29 mouse cellular contexts compared by ENCODE assay signal in the genomic region with DNA sequence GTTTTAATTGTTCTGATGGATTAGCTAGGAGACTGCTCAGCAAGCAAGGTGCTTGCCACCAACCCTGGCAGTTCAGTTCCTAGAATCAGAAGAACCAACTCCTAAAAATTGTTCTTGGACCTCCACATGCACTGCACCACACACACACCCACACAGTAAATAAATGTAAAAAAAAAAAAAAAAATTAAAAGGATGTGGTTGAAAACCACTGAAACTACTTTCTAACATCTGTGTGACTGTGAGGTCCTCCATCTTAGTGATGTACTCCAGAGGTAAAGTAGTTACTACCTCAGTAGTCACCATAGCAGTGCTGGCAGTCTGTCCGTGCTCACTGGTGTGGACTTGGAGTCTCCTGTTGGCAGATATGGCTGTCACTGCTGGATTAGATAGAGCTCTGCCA. TPM values are rescaled to one million over a fixed set of nuclear protein-coding genes. Genes with fewer than 3 reads are reported as not detected.
A peak's percentile ranks its signal among the peaks of the same experiment; 100 is the strongest.
DNase-seq lines count a peak whose midpoint lies in the region; ATAC-seq and TF ChIP-seq lines count a peak whose summit lies in the region.
"Had no signal": no experiment of that assay in that cellular context is flagged by ENCODE, and none has a peak within 500 bp of the region (broad histone marks: within the 10 kb centered on the region; RNA-seq: fewer than 3 reads in every experiment).

No protein-coding gene starts in this region.

- H3K79me2 ChIP-seq in CH12.LX (replicated peaks; ENCODE audit: control insufficient read depth, extremely low read depth, insufficient read depth, poor library complexity, severe bottlenecking): no peaks in the 10 kb centered on the region

- 100% methylated on average over 1 of the region's 1 CpGs for WGBS in midbrain, embryonic 11.5 days
- WGBS in midbrain, embryonic 14.5 days: 97% methylated on average over 1 of the region's 1 CpGs
- 93% methylated on average over 1 of the region's 1 CpGs for WGBS in forebrain, embryonic 12.5 days

- peak; percentile 23 for DNase-seq in midbrain, embryonic 11.5 days (ENCODE audit: low spot score, missing footprints)
- no peak for DNase-seq in midbrain, embryonic 14.5 days
- DNase-seq in CH12.LX (ENCODE audit: extremely low read depth): peak; percentile 15
- peak; percentile 30 for DNase-seq in splenic B cell, adult 2 months (ENCODE audit: low read depth, low spot score)
- no peak for DNase-seq in spleen, postnatal 10 days (ENCODE audit: low spot score in 2 of 2)
- no peak for DNase-seq in urinary bladder, adult 2 months (ENCODE audit: low spot score)
- DNase-seq: adrenal gland, postnatal 36 days; cerebellum, adult 18-20 months; cerebellum, postnatal 10 days; kidney, adult 2 months; kidney, postnatal 36 days; left cerebral cortex, postnatal 4 days; liver, postnatal 0 days; lung, postnatal 36 days; right cerebral cortex, postnatal 25 days had no signal

- H3K4me1 ChIP-seq in midbrain, embryonic 11.5 days (ENCODE audit: control insufficient read depth, insufficient read depth, low read length): no peaks in the 10 kb centered on the region
- no peaks in the 10 kb centered on the region for H3K4me1 ChIP-seq in midbrain, embryonic 14.5 days (ENCODE audit: control insufficient read depth, insufficient read depth, low read length)
- H3K4me1 ChIP-seq in CH12.LX (ENCODE audit: control insufficient read depth in 1 of 2, insufficient read depth in 2 of 2): peaks cover 0 to 6% of the 10 kb centered on the region in 2 experiments; a peak in 1 of 4 replicates
- no peaks in the 10 kb centered on the region for H3K4me1 ChIP-seq in forebrain, embryonic 12.5 days
- H3K4me1 ChIP-seq: embryonic facial prominence, embryonic 10.5 days; embryonic facial prominence, embryonic 15.5 days; hindbrain, embryonic 12.5 days; liver, embryonic 12.5 days; midbrain, embryonic 13.5 days; neural tube, embryonic 15.5 days had no signal

- no peaks in the 10 kb centered on the region for H3K9me3 ChIP-seq in midbrain, embryonic 11.5 days (ENCODE audit: control insufficient read depth, low read length)
- H3K9me3 ChIP-seq in midbrain, embryonic 14.5 days (ENCODE audit: control insufficient read depth, low read length): no peaks in the 10 kb centered on the region
- H3K9me3 ChIP-seq in CH12.LX (replicated peaks; ENCODE audit: low read length): no peaks in the 10 kb centered on the region
- H3K9me3 ChIP-seq in forebrain, embryonic 12.5 days: no peaks in the 10 kb centered on the region
- H3K9me3 ChIP-seq: embryonic facial prominence, embryonic 10.5 days; embryonic facial prominence, embryonic 15.5 days; hindbrain, embryonic 12.5 days; liver, embryonic 12.5 days; megakaryocyte, embryonic 14.5 days; midbrain, embryonic 13.5 days; neural tube, embryonic 15.5 days had no signal

- in situ Hi-C loops in CH12.LX (cut with MboI; ENCODE audit: low pct_ligation_motif_present, low pct_unique_long_range_greater_than_20kb, low sequenced_read_pairs): no loop called here

- TF ChIP-seq RAD21 in CH12.LX (IDR thresholded peaks at IDR 0.05; ENCODE audit: low read depth, low read length): no peak

- no peak overlapping the region for H3K4me3 ChIP-seq in midbrain, embryonic 11.5 days (ENCODE audit: low read depth, low read length)
- H3K4me3 ChIP-seq in midbrain, embryonic 14.5 days (replicated peaks; ENCODE audit: low read depth, low read length): no peak overlapping the region
- no peak overlapping the region for H3K4me3 ChIP-seq in CH12.LX (replicated peaks in 1 of 3; ENCODE audit: low read depth in 2 of 3, low read length in 2 of 3, poor library complexity in 1 of 3)
- H3K4me3 ChIP-seq in forebrain, embryonic 12.5 days (replicated peaks): no peak overlapping the region
- H3K4me3 ChIP-seq: embryonic facial prominence, embryonic 10.5 days; embryonic facial prominence, embryonic 15.5 days; hindbrain, embryonic 12.5 days; layer of hippocampus, adult 2 months; liver, embryonic 12.5 days; megakaryocyte, embryonic 14.5 days; midbrain, embryonic 13.5 days; neural tube, embryonic 15.5 days had no signal

- H3K27me3 ChIP-seq in midbrain, embryonic 11.5 days (ENCODE audit: control insufficient read depth, insufficient read depth, low read length): no peaks in the 10 kb centered on the region
- no peaks in the 10 kb centered on the region for H3K27me3 ChIP-seq in midbrain, embryonic 14.5 days (ENCODE audit: control insufficient read depth, insufficient read depth, low read length)
- no peaks in the 10 kb centered on the region for H3K27me3 ChIP-seq in CH12.LX (replicated peaks)
- no peaks in the 10 kb centered on the region for H3K27me3 ChIP-seq in splenic B cell, adult 2 months (ENCODE audit: control insufficient read depth, insufficient read depth, low read length, poor library complexity, severe bottlenecking)
- H3K27me3 ChIP-seq in forebrain, embryonic 12.5 days: no peaks in the 10 kb centered on the region
- H3K27me3 ChIP-seq: embryonic facial prominence, embryonic 15.5 days; hindbrain, embryonic 12.5 days; liver, embryonic 12.5 days; megakaryocyte, embryonic 14.5 days; midbrain, embryonic 13.5 days; neural tube, embryonic 15.5 days; Patski had no signal

- H3K9ac ChIP-seq in midbrain, embryonic 11.5 days (ENCODE audit: low read length): no peak overlapping the region
- no peak overlapping the region for H3K9ac ChIP-seq in midbrain, embryonic 14.5 days (replicated peaks; ENCODE audit: low read length)
- H3K9ac ChIP-seq in CH12.LX (ENCODE audit: insufficient read depth, low read depth): no peak overlapping the region
- H3K9ac ChIP-seq in forebrain, embryonic 12.5 days: no peak overlapping the region
- H3K9ac ChIP-seq: embryonic facial prominence, embryonic 15.5 days; hindbrain, embryonic 12.5 days; liver, embryonic 12.5 days; liver, postnatal 0 days; midbrain, embryonic 13.5 days; neural tube, embryonic 15.5 days had no signal

- TF ChIP-seq EP300 in CH12.LX (IDR thresholded peaks at IDR 0.05; ENCODE audit: low read length): no peak

- ATAC-seq in midbrain, embryonic 11.5 days (ENCODE audit: low FRiP score): no peak
- ATAC-seq in midbrain, embryonic 14.5 days (ENCODE audit: low FRiP score, low TSS enrichment): no peak
- peak; percentile 36 to 37; a peak in 3 of 4 replicates for ATAC-seq in hematopoietic stem cell, adult 5-6 weeks (replicated peaks in 1 of 2; ENCODE audit: insufficient read depth in 1 of 2, low FRiP score in 2 of 2, low TSS enrichment in 1 of 2, low read depth in 1 of 2, poor library complexity in 2 of 2, severe bottlenecking in 2 of 2)
- ATAC-seq in forebrain, embryonic 12.5 days (ENCODE audit: low FRiP score): no peak
- ATAC-seq: forebrain, embryonic 14.5 days; hindbrain, postnatal 0 days; liver, embryonic 12.5 days; liver, postnatal 0 days; midbrain, embryonic 13.5 days; Patski had no signal

- H3K4me2 ChIP-seq in midbrain, embryonic 11.5 days: no peak overlapping the region
- H3K4me2 ChIP-seq in midbrain, embryonic 14.5 days (ENCODE audit: low read length): no peak overlapping the region
- H3K4me2 ChIP-seq in CH12.LX (ENCODE audit: insufficient read depth, low read depth, poor library complexity, severe bottlenecking): no peak overlapping the region
- H3K4me2 ChIP-seq in forebrain, embryonic 12.5 days: no peak overlapping the region
- H3K4me2 ChIP-seq: embryonic facial prominence, embryonic 15.5 days; hindbrain, embryonic 12.5 days; liver, embryonic 12.5 days; midbrain, embryonic 13.5 days; neural tube, embryonic 15.5 days had no signal

- dilution Hi-C loops in CH12.LX (cut with MboI; ENCODE audit: extremely low pct_ligation_motif_present, extremely low pct_unique_long_range_greater_than_20kb, low sequenced_read_pairs): no loop called here

- H3K36me3 ChIP-seq in midbrain, embryonic 11.5 days (ENCODE audit: control insufficient read depth, insufficient read depth, low read length): peaks cover 5% of the 10 kb centered on the region; the same call in 1 of the 2 replicates
- H3K36me3 ChIP-seq in midbrain, embryonic 14.5 days (ENCODE audit: control insufficient read depth, insufficient read depth, low read length): peaks cover 74% of the 10 kb centered on the region
- H3K36me3 ChIP-seq in CH12.LX (replicated peaks in 1 of 2; ENCODE audit: control insufficient read depth in 1 of 2, insufficient read depth in 1 of 2, low read length in 1 of 2): peaks cover 53 to 94% of the 10 kb centered on the region in 2 experiments
- H3K36me3 ChIP-seq in splenic B cell, adult 2 months (ENCODE audit: control insufficient read depth, insufficient read depth, low read length, poor library complexity, severe bottlenecking): peaks cover 24% of the 10 kb centered on the region
- peaks cover 68% of the 10 kb centered on the region for H3K36me3 ChIP-seq in forebrain, embryonic 12.5 days (replicated peaks)

- H3K27ac ChIP-seq in midbrain, embryonic 11.5 days (ENCODE audit: low read depth, low read length): no peak overlapping the region
- no peak overlapping the region for H3K27ac ChIP-seq in midbrain, embryonic 14.5 days (replicated peaks; ENCODE audit: low read depth, low read length)
- H3K27ac ChIP-seq in CH12.LX (ENCODE audit: insufficient read depth, low read depth): no peak overlapping the region
- H3K27ac ChIP-seq in forebrain, embryonic 12.5 days: no peak overlapping the region
- H3K27ac ChIP-seq: embryonic facial prominence, embryonic 10.5 days; embryonic facial prominence, embryonic 15.5 days; hindbrain, embryonic 12.5 days; hindbrain, postnatal 0 days; layer of hippocampus, adult 2 months; liver, embryonic 12.5 days; midbrain, embryonic 13.5 days; neural tube, embryonic 15.5 days; stomach, postnatal 0 days had no signal

- no peak for TF ChIP-seq CTCF in CH12.LX (conservative IDR thresholded peaks at IDR 0.05 in 1 of 2, IDR thresholded peaks at IDR 0.05 in 1 of 2; ENCODE audit: low read depth in 2 of 2, low read length in 2 of 2)

- TF ChIP-seq POLR2A in CH12.LX (IDR thresholded peaks at IDR 0.05; ENCODE audit: low read depth, low read length): no peak

TF ChIP-seq in CH12.LX, 34 proteins besides CTCF, POLR2A, EP300 and RAD21 (continues in another document):
- TF ChIP-seq NELFE (IDR thresholded peaks at IDR 0.05; ENCODE audit: low read depth, low read length): no peak
- no peak for TF ChIP-seq MEF2A (IDR thresholded peaks at IDR 0.05; ENCODE audit: borderline replicate concordance, low read depth, low read length)
- no peak for TF ChIP-seq BHLHE40 (IDR thresholded peaks at IDR 0.05; ENCODE audit: low read depth, low read length)
- peak; percentile 67 for TF ChIP-seq ZNF384 (IDR thresholded peaks at IDR 0.05; ENCODE audit: low read depth, low read length)
- TF ChIP-seq UBTF (IDR thresholded peaks at IDR 0.05; ENCODE audit: low read depth, low read length): no peak
- TF ChIP-seq TBP (conservative IDR thresholded peaks at IDR 0.05; ENCODE audit: low read depth, low read length): no peak

RNA-seq across cellular contexts. Expression of gene Cox7a2l, which starts 59.9 kb away (rescaled TPM):
- polyA plus RNA-seq in midbrain, embryonic 11.5 days (2014; fragmentation: Nextera tagmentation; extraction: Ambion mirVana): 174 and 182 TPM in 2 replicates
- 196 and 203 TPM in 2 replicates for polyA plus RNA-seq in midbrain, embryonic 14.5 days (2014; fragmentation: Nextera tagmentation; extraction: Ambion mirVana)
- total RNA-seq in CH12.LX (2012; rRNA removed) (267 and 310 TPM in 2 replicates), CH12.LX (2014; rRNA removed) (371 and 386 TPM in 2 replicates)
- polyA plus RNA-seq in CH12.LX (2012; ENCODE audit: insufficient read length, low read depth): 233 and 283 TPM in 2 replicates
- 243 and 458 TPM in 2 replicates for total RNA-seq in hematopoietic stem cell, adult 5-6 weeks (2017)
- 140 TPM in 2 replicates for polyA plus RNA-seq in forebrain, embryonic 12.5 days (2016; fragmentation: Nextera tagmentation; extraction: Ambion mirVana)
- polyA plus RNA-seq in urinary bladder, adult 2 months (2012; rRNA removed): 335 and 362 TPM in 2 replicates

Comparison
In these comparisons a context has a peak if more than half of its experiments do, and no peak if none do; other contexts are left out.
1. DNase-seq: peak in midbrain, embryonic 11.5 days (single experiment), CH12.LX (single experiment) and splenic B cell, adult 2 months (single experiment); none in midbrain, embryonic 14.5 days (single experiment), spleen, postnatal 10 days (0 of 2) and urinary bladder, adult 2 months (single experiment).
2. ATAC-seq: peak in hematopoietic stem cell, adult 5-6 weeks (2 of 2); none in midbrain, embryonic 11.5 days (single experiment), midbrain, embryonic 14.5 days (single experiment) and forebrain, embryonic 12.5 days (single experiment).